Mouse (Mus musculus): ENCODE measurements at regions not wholly inside any gene's neighbourhood (a gene's known extent, or its start where the extent isn't known, plus 50 kb on each side); places are given as distances from the start of the nearest gene placed in this dataset.

DNA sequence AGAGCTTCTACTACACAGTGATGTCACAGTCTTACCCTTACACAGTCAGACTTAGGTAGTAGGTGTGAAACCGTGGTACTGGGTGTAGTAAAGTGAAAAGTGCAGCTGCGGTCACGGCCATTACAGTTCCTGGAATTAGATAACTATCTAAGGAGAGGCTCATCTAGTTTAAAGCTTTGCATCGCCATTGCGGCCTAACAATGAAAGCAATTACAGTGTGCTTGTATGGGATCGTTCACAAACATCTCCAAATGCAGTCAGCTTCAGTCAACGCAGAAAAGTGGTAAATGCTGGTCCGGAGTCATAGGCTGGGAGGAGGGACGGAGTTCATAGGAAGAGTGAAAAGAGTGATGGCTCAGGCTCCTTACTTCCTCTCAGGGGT, 106.0 kb upstream of the Col1a2 start:
- no peak for DNase-seq (ENCODE audit: low spot score)

DNA sequence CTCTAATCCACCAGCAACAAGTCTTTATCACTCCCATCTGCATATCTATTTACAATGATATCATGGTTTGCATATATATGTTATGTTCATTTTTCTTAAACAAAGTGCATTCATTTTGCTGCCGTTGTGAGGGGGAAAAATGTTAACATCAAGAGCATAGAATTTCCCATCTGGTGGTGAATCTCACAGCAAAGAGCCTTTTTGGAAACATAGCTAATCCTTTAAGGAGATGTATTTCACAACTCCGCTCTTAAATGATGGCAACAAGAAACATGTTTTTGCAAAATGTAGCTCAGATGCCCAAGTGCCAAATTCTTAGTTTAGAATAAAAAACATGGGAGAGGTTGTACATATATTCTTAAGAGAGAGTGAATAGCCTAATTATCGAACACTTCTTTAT, 99.3 kb upstream of the Col1a2 start:
- DNase-seq (ENCODE audit: low spot score) = no peak

DNA sequence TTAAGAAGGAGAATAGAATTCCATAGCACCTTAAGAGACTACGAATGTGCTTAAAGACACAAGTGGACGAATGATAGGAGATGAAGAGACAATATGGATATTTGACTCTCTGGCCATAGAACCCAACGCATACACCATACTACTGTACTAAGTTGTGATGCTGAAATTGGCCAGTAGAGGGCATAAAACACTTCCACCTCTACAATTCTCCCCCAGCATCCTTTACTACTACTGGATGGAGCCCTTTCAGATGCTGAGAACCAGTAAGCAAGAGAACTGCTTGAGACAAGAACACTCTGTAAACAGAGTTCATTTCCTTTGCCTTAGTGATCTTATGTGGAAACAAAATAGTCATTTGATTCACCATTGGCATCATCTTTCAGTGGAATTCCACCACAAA, 96.9 kb upstream of the Col1a2 start:
- DNase-seq (ENCODE audit: low spot score) = no peak

DNA sequence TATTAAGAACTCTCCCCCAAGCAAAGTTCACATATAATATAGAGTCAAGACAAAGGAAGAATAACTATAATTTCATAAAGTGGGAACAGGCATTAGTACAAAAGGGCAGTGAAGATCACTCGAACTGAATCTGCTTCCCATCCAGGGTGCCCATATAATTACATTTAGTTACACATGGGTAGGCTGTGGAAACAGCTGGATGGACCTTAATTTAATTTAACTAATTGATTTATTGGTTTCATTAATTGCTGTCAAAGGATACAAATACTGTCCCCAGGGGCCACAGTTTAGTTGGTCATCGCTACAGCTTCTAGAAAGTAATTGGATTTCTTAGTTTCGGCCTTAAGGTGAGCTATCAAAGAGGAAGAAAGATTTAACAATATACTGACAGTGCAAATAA, 91.4 kb upstream of the Col1a2 start:
- DNase-seq (ENCODE audit: low spot score) = no peak

DNA sequence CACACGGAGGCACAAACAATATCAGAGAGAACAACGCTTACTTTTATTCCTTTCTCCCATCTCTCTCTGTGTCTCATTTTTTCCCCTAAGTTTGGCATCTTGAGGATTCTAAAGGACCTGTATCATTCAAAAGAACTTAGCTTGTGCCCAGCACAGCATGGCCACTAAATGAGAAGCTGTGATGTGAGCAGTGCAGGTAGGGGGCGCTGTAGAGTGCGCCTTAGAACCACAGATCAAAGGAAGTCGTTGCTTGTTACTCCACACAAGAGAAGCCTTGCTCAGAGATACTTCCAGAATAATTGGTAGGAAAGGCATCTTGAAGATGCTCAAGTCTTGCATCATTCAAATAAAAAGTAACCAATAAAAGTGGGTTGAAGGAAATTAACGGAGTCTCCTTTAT, 90.4 kb upstream of the Col1a2 start:
- peak; percentile 7 for DNase-seq (ENCODE audit: low spot score)

DNA sequence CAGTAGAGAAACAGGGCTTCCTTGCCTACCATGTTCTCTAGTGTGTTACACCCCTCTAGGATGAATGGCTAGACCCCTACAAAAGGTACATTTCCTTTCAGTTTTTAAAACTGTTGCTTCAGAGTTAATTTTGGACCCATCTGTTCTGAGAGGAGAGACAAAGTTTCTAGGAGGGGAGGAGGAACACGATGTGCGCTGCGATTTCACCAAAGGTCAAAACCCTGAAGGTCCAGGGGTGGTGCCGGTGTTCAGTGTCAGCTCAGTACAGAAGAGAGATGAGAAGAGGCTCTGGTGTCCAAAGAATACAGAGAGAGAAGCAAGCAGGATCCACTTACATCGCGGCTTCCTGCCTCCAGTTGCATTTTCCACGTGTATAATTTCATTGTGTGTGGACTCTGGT, 89.4 kb upstream of the Col1a2 start:
- no peak for DNase-seq (ENCODE audit: low spot score)

DNA sequence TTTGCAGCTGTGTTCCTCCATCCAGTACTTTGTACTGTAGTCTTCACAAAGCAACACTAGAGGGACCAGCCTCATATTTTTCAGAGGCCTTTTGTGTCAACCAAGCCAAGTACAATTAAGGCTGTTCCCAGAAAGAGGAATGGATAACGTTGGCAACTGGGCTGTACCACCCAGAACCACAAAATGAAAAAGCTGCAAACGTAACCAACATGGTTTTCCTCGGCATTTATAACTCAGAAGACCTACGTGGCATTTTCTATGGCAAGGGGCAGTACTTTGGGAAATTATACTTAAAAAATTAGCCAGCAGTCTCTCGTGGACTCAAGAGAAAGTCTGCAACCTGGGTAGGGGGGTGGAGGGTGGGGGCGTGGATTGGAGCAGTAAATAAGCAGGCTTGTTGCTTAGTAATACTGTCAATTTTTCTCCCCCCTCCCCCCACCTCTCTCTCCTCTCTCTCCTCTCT, 87.3 kb upstream of the Col1a2 start:
- peak; percentile 7 for DNase-seq (ENCODE audit: low spot score)

DNA sequence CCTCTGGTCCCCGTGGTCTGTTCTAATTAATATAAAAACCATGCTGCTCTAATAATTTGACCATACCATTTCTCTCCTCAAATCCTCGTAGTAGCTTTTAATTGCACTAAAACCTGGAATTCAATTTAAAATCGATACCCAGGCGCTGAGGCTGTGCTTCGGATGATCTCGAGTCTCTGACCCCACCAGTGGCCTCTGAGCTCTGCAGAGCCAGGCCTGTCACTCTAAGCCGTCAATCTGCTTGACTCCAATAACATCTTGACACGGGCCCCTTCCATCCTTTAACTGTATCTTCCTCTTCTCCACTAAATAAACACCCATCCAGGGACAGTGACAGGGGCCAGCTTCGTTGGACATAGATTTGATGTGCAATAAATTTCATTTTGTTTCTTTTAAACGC, 86.2 kb upstream of the Col1a2 start:
- DNase-seq (ENCODE audit: low spot score) = no peak

DNA sequence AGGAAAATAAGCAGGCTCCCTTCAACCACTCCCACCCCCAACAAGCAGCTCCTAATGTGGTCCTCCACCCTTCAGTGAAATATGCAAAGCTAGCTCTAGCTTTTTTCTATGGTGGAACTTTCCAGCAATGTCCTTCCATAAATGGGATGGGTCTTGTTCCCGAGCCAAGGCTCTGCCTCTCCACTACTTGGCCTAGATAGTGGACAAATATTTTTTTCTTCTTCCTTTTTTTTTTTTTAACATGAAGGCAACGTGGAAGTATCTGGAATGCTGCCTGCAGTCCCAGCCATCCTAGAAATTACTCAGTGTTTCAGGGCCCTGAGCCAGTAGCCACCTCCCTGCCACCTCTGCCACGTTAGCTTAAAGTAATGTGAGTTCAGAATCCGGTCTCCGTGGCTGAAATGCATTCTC, 85.7 kb upstream of the Col1a2 start:
- DNase-seq (ENCODE audit: low spot score) = peak; percentile 26

DNA sequence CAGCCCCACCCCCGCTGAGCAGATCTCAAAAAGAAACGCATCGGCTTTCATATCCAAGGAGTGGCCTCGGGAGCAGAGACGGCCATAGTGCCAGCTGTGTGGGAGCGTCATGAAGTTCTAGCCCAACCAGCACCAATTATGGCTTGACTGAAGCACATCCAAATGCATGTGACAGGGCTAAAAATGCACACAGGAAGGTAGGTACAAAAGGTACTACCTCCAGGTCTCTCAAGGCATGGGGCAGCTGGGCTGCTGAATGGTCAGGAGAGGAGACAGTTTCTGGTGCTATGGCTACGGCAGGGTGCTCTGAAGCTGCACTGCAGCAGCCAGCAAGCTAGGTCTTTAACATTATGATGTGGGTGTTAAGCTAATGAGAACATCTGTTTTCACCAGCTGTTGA, 83.1 kb upstream of the Col1a2 start:
- no peak for DNase-seq (ENCODE audit: low spot score)

DNA sequence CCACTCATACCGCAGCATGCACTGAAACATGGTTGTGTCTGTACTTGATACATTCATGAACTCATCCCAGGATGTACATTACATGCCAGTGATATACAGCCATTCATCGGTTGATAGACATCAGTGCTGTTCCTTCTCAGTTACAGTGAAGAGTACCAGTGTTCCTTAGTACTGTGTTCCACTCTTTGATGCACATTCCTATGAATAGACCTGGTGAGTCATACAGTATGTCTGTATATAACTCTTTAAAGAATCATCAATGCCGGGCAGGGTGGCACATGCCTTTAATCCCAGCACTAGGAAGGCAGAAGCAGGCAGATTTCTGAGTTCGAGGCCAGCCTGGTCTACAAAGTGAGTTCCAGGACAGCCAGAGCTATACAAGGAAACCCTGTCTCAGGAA, 77.5 kb upstream of the Col1a2 start:
- DNase-seq (ENCODE audit: low spot score) = no peak

DNA sequence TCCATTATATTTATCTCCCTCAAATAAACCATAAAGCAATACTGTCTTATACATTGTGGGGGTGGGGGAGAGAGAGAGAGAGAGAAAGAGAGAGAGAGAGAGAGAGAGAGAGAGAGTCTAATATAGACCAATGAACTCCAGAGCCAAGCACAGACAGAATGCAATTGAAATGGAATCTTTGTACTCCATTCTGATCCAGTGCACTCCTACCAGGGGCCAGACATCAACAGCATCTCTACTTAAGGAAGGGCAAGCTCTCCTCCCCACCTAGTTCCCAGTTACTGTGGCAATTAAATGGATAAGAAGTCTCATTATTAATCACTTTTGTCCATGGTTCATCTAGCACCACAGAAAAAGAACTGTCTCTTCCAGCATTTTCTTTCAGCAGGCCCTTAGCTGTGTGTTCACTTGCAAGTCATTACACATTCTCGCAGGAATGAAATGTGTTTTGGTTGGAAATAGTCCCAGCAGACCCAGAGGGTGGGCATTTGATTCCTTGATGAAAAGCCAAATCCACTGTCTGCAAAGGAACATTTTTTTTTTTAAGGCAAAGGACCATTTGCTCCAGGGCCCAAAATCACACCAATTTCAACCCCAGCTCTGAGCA, 73.8 kb upstream of the Col1a2 start:
- DNase-seq (ENCODE audit: low spot score) = no peak

DNA sequence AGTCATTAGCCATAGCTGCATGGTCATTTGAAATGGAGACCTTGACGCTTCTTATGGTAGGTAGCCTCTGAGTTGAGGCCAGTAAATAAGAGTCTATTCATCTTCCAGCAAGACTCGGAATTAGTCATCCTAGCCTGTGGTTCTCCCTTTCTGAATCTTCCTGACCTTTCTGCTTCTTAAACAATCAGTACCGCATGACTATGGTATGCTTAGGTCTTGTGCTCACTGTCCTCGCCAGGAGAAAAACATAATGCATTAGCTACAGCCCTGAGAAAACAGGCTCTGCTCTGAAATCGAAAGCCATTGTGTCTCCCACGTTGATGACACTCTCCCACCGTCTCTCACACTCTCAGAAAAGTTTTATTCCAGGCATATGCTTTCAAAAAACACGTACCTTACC, 72.4 kb upstream of the Col1a2 start:
- DNase-seq (ENCODE audit: low spot score) = no peak

DNA sequence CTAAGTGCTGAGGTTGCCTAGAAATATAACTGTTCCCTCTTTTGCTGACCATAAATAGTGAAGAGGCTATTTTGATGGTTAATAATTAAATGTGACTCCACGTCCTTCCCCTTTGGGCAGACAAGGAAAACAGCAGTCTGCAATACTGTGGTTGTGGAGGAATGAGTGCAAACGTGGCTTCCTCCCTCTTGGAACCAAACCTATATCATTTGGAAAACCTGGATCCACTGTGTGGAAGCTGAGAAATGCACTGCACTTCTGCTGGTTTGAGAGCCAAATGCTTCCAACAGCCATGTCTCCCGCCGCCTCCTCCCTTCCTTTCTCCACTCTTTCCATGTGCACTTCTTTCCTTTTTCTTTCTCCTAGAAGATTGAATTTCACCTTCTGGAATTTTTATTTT, 68.2 kb upstream of the Col1a2 start:
- DNase-seq (ENCODE audit: low spot score) = no peak

DNA sequence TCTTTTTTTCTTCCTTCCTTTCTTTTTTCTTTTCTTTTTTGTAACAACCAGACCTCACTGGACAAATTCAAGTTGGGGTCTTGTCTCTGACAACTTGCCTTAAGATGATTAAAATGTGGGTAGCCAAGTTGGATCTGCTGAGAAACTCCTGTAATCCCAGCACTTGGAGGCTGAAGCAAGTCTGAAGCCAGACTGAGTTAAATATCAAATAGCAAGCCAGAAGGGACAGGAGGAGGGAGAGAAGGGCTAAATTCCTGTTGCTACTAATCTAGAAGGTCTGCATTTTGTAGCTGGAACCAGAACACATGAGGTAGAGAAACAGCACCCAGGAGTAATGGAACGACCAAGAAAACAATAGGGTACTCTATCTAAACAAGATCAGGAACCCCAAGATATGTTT, 67.7 kb upstream of the Col1a2 start:
- DNase-seq (ENCODE audit: low spot score) = no peak

DNA sequence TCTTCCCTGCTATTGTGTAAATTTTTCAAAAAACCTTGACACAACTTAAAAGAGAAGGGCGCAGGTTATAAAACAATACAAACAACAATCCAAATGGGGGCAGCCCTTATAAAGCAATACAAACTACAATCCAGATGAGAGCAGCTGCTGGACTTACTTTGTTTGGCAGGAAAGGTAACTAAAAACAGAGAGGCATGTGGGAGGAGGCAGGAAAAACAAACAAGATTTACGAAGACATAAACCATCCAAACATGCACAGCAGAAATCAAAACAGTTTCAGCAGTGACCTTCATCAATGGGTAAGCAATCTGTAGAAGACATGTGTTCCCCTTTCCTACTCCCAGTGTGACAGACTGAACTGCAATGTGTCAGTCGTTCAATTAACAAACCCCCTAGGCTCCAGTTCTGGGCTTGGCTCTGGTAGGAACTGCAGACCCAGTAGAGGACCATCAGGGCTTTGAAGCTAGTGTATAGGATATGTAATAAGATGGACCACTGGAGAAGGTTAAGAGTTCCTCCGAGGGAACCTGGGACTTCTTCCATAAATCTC, 62.9 kb upstream of the Col1a2 start:
- DNase-seq (ENCODE audit: low spot score) = no peak

DNA sequence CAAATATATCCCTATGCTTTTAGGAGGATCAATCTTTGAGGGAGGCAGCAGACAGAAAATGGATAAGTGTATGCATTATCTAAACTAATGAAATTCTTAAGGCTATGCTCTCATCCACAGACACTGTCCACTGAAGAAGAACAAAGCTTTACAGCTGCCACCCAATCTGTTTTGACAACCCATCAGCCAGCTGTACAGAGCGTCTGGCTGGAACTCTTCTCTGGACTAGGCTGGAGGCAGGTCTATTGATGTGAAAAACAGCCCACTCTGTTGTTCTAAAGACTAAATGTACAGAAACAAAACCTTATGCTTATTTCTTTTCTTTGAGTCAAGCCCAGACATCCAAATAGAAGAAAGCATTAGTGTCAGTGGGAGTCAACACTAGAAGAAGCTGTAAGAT, 58.7 kb upstream of the Col1a2 start:
- DNase-seq (ENCODE audit: low spot score) = no peak

DNA sequence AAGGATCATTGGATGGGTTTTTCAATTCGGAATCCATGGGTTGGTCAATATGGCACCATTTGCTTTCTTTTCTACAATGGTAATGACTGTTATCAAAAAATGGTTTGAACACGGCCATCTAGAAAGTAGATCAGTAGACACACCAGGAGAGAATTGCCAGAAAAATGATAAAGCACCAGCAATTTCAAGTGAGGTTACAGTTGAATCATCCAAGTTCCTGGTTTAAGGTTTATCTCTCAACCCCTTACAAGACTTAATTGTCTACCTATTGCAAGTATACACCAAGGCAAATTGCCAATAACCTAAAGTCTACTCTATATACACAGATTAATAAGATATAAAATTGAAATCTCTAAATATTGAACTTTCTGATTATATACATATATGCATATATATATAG, 53.4 kb upstream of the Col1a2 start:
- no peak for DNase-seq (ENCODE audit: low spot score)

All from ovary, adult 18-20 months (tissue).